Mouse (Mus musculus) right cerebral cortex, adult 18-20 months (tissue): ENCODE data around the gene Wnt5b.

ENCODE experiments used
- DNase-seq: peaks from one replicate; pipeline ENCODE4 v3.0.0; 2022; ENCODE audit warnings: mixed read lengths

Gene Wnt5b

GRCm38 (mm10) chr6:119412588-119412987, 131.6 kb downstream of the Wnt5b start:
- DNase-seq: no peak

DNA sequence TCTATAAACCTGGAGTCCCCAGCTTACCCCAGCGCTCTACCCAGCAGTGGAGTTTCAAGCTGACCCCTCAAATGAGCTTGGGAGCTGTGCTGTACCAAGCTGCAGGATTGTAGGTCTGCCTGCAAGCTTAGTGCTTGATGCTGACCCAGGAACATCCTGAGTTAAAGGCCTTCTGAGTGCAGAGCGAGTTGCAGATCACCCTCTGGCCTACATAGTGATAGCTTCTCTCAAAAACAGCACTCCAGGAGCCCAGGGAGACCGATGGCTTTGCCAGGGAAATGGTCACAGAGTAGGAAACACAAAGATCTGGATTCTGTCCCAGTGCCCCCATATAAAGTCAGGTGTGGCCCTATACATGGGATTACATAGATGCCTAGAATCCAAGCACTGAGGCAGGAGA, 132.6 kb downstream of the Wnt5b start:
- DNase-seq: no peak

GRCm38 (mm10) chr6:119409766-119410165, 134.4 kb downstream of the Wnt5b start:
- DNase-seq: no peak

DNA sequence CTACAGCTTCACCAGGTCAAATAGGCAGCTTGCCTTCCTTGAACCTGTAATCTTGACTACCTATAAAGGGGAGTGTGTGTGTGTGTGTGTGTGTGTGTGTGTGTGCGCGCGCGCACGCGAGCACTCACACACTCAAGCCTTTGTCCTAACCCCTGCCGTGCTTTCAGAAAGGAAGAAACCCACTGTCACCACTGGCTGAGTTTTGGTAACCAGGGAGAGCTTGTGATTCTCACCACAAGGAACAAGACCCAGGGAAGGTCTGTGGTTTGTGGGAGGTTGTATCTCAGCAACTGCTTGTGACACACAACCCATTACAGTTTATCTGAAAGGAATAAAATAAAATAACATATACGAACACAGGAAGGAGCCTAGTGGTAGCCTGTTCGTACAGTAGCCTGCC, 135.6 kb downstream of the Wnt5b start:
- no peak for DNase-seq

DNA sequence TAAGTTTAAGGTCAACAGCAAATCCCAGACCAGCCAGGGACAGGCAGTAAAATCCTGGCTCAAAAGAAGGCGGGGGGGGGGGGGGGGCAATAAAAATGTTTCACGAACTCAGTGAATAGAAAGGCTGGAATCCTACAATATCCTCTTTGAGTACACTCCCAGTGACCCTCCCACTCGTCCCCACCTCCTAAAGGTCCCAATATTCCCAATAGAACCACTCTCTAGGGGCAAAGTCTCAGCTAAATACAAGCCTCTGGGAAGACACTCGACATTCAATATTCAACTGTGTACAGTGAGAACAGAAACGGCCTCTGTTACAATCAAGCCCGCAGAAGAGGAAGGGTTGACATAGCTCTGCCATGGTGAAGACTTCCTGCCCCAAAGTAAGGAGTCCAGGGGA, 136.3 kb downstream of the Wnt5b start:
- no peak for DNase-seq

DNA sequence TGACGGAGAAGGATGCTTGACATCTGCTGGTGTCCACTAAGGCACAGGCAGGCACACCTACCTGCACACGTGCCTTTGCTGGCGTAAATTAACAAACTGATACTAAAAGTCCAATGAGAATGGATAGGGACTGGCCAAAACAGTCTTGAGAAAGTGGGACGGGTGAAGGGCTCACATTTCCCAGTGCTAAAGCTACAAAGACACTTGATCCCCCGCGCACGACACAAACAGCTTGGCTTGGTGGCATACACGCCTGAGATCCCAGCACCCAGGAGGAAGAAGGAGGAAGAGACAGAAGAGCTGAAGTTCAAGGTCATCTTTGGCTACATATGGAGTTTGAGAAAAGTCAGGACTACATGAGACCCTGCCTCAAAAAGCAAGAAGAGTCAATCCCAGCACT, 137.6 kb downstream of the Wnt5b start:
- DNase-seq: no peak

DNA sequence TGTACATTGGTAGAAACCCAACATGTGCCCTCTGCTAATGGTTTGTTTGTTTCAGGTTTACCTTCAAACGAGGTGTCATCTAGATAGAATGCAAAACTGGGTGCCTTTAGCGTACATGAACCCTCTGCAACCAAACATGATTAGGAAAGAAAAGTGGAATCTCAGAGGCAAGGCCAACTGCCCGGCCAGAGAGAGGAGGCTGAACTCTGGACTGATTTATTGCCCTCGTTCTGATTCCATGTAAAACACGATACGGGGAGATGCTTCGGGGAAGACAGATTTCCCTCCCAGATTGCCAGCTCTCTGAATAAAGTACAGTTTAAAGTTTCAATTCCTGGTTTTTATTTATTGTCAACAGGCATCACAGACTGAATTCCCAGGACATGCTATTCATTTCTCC, 138.8 kb downstream of the Wnt5b start:
- no peak for DNase-seq

- no peak for DNase-seq
These were observed 139.3 kb downstream of the Wnt5b start for GRCm38 (mm10) chr6:119404854-119405253.

- no peak for DNase-seq
These were observed 141.2 kb downstream of the Wnt5b start for GRCm38 (mm10) chr6:119402976-119403375.

- no peak for DNase-seq
These were observed 142.4 kb downstream of the Wnt5b start for GRCm38 (mm10) chr6:119401545-119402304.

DNA sequence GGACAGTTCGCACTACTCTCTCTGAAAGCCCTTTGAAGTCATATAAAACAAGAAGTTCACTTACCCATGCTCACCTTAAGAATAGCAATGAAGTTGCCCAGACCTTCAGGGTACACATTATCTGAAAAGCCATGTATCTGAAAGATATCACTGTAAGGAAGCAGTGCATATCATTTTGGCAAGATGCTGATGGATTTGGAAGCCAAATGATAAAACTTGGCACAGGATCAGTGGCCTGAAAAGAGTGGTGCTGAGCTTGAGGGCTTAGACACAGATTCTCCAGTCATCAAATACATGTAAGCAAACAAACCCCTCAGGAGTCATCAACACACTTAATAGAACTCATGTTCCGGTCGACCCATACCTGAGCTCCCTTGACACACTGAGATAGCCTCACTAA, 143.5 kb downstream of the Wnt5b start:
- no peak for DNase-seq

- no peak for DNase-seq
These were observed 144.8 kb downstream of the Wnt5b start for GRCm38 (mm10) chr6:119399371-119399770.

- DNase-seq: peak; percentile 13
These were observed 147.9 kb downstream of the Wnt5b start for GRCm38 (mm10) chr6:119396309-119396634.

DNA sequence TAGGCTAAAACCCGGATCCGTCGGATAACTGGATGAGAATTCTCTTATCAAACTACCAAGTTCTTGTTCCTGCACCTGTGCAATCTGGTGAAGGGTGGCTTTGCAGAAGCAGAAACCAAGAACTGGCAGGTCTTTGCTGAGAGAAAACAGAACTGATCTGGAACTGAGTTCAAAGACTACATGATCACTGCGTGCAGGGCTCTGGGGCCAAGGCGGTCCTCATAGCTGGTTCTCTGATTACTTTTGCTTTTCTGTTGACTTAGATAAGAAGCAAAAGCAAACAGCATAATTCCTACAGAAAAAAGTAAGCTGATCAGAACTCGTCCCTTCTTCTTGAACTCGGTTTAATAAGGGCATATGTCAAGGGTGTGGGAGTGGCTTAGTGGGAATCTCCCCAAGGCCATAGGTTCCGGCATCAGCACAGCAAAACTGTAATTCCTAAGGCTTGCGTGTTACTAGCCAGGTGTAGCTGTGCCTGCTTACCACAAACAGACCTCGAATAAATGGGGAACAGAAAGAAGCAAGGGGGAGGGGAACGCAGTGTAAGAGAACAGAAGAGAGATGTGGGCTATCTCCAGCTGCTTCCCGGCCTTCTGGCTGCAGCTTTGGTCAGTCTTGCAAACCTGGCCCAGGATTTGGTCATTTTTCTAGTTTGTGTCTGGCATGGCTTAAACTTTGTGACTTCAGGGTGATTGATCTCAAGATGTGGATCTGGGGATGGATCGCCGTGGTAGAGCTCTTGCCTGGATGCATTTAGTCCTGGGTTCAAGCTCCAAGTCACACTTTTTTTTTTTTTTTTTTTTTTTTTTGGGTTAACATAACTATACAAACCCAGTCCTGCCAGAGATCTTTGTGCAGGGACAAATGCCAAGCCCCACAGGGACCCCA, 148.5 kb downstream of the Wnt5b start:
- DNase-seq: no peak

- no peak for DNase-seq
These were observed 151.3 kb downstream of the Wnt5b start for GRCm38 (mm10) chr6:119392836-119393235.

GRCm38 (mm10) chr6:119390728-119391127, 153.4 kb downstream of the Wnt5b start:
- DNase-seq: no peak

- no peak for DNase-seq
These were observed 155.1 kb downstream of the Wnt5b start for GRCm38 (mm10) chr6:119389089-119389488.

GRCm38 (mm10) chr6:119388650-119389012, 155.5 kb downstream of the Wnt5b start:
- DNase-seq: peak; percentile 97

DNA sequence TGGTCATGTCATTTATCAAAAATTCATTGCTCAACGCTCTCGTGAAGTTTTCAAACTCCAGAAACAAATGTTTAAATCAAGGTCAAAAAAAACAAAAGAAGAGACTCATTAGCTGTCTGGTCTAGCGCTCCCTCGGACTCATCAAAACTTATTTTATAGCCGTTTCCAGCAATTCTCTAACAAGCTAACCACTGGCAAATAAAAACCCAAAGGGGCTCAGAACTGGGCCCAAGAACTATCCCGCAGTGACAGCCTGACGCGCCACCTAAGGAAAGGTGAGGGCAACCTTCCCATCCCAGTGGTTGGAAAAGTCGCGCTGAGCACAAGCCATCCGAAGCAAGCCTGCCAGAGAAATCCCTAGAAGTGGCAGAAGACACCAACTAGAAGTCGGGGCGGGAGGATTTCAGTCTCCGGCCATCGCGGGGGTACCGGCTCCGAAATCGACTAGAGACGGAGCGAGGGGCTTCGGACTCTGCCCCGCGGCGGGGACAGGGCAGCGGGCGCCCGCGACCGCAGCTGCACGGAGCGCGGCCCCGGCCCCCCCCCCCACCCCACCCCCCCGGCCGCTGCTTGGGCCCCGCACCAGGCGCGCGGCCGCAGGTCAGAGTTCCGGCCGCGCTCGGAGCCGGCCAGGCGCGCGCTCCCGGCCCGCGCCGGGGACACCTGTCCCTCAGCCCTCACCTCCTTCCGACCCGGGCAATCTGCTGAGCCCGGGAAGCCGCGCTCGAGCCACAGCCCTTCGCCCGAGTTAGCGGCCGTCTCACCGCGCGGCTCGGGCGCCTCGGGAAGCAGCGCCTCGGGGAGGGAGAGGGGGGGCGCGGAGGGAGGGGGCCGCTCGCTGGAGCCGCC, 156.1 kb downstream of the Wnt5b start:
- DNase-seq: peak; percentile 21

GRCm38 (mm10) chr6:119386821-119387220, 157.3 kb downstream of the Wnt5b start:
- DNase-seq: no peak

- DNase-seq: no peak
These were observed 157.7 kb downstream of the Wnt5b start for GRCm38 (mm10) chr6:119386421-119386820.

DNA sequence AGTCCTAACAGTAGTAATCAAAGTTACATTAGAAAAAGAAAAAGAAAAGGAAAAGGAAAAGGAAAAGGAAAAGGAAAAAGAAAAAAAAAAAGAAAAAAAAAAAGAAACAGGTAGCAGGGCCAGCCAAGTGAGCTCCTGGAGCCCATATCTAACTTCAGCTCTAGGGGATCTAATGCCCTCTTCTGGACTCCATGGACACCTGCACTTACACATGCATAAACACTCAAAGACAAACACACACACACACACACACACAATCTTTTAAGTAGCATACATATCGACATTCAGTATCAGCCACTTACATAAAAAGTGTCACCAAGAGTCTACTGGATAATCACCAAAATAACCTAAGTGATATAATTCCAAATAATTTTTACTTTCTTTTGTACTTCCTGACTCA, 158.5 kb downstream of the Wnt5b start:
- no peak for DNase-seq
